Mouse (Mus musculus): ENCODE measurements at regions not wholly inside any gene's neighbourhood (a gene's known extent, or its start where the extent isn't known, plus 50 kb on each side); places are given as distances from the start of the nearest gene placed in this dataset.
"Not testable (repeated sequence)": the region's sequence is repeated elsewhere in the genome, so short reads cannot be mapped to it uniquely, and the experiment has no call there.

- H3K4me2 ChIP-seq (ENCODE audit: low read depth), result no peak overlapping the region
- H3K9ac ChIP-seq, result no peak overlapping the region
- no peak overlapping the region for H3K4me3 ChIP-seq (ENCODE audit: low read depth, low read length)
- no peak overlapping the region for H3K27ac ChIP-seq (ENCODE audit: low read depth, low read length)
- ATAC-seq (no peak), DNase-seq (no peak)
- 0 out of 2 replicates have a peak, but pooled peaks cover 3% of the 10 kb centered on the region for H3K9me3 ChIP-seq (ENCODE audit: low read length)
- H3K27me3 ChIP-seq (ENCODE audit: insufficient read depth, low read length), result peaks cover 3% of the 10 kb centered on the region; the same call in 1 of the 2 replicates
- 82% methylated on average over 4 of the region's 4 CpGs for WGBS
- no peaks in the 10 kb centered on the region for H3K4me1 ChIP-seq (ENCODE audit: insufficient read depth)
- TF ChIP-seq CTCF (IDR thresholded peaks at IDR 0.05; ENCODE audit: low read depth), result no peak
- no peaks in the 10 kb centered on the region for H3K36me3 ChIP-seq (ENCODE audit: insufficient read depth)
Measured at GRCm38 (mm10) chr7:125167666-125168065, 276.8 kb upstream of the Kdm8 start.

- TF ChIP-seq CTCF (IDR thresholded peaks at IDR 0.05; ENCODE audit: low read depth), result peak; percentile 97
- H3K27ac ChIP-seq (ENCODE audit: low read depth, low read length), result no peak overlapping the region
- no peak overlapping the region for H3K9ac ChIP-seq
- H3K4me2 ChIP-seq (ENCODE audit: low read depth), result no peak overlapping the region
- no peaks in the 10 kb centered on the region for H3K36me3 ChIP-seq (ENCODE audit: insufficient read depth)
- WGBS, result 75% methylated on average over 3 of the region's 3 CpGs
- ATAC-seq, result peak; percentile 85
- no peaks in the 10 kb centered on the region; the same call in 1 of the 2 replicates for H3K4me1 ChIP-seq (ENCODE audit: insufficient read depth)
- DNase-seq, result peak; percentile 82
- H3K27me3 ChIP-seq (ENCODE audit: insufficient read depth, low read length), result peaks cover 22% of the 10 kb centered on the region
- no peaks in the 10 kb centered on the region for H3K9me3 ChIP-seq (ENCODE audit: low read length)
- no peak overlapping the region for H3K4me3 ChIP-seq (ENCODE audit: low read depth, low read length)
Measured at GRCm38 (mm10) chr7:125181548-125181947, 262.9 kb upstream of the Kdm8 start.

- no peak overlapping the region for H3K9ac ChIP-seq
- H3K4me3 ChIP-seq (ENCODE audit: low read depth, low read length), result no peak overlapping the region
- ATAC-seq (peak; percentile 59), DNase-seq (no peak)
- no peaks in the 10 kb centered on the region; the same call in 1 of the 2 replicates for H3K4me1 ChIP-seq (ENCODE audit: insufficient read depth)
- WGBS, result 82% methylated on average over 4 of the region's 4 CpGs
- TF ChIP-seq CTCF (IDR thresholded peaks at IDR 0.05; ENCODE audit: low read depth), result no peak
- peaks cover 19% of the 10 kb centered on the region for H3K27me3 ChIP-seq (ENCODE audit: insufficient read depth, low read length)
- no peaks in the 10 kb centered on the region for H3K9me3 ChIP-seq (ENCODE audit: low read length)
- H3K36me3 ChIP-seq (ENCODE audit: insufficient read depth), result no peaks in the 10 kb centered on the region
- H3K4me2 ChIP-seq (ENCODE audit: low read depth), result peak overlapping the region; percentile 10; the same call in 1 of the 2 replicates
- no peak overlapping the region for H3K27ac ChIP-seq (ENCODE audit: low read depth, low read length)
Measured at GRCm38 (mm10) chr7:125182266-125182665, 262.2 kb upstream of the Kdm8 start.

GRCm38 (mm10) chr7:125183011-125183410 is 261.5 kb upstream of the Kdm8 start:
- DNase-seq; H3K9me3 ChIP-seq (ENCODE audit: low read length); H3K27ac ChIP-seq (ENCODE audit: low read depth, low read length); H3K36me3 ChIP-seq (ENCODE audit: insufficient read depth); H3K4me3 ChIP-seq (ENCODE audit: low read depth, low read length); ATAC-seq; H3K4me1 ChIP-seq (ENCODE audit: insufficient read depth); H3K9ac ChIP-seq: not testable (repeated sequence)
- Histone ChIP-seq H3K4me2 (ENCODE audit: low read depth) (peak overlapping the region; percentile 10; the same call in 1 of the 2 replicates), H3K27me3 (ENCODE audit: insufficient read depth, low read length) (peaks cover 19% of the 10 kb centered on the region)
- 87% methylated on average over 4 of the region's 4 CpGs for WGBS

GRCm38 (mm10) chr7:125185037-125185679 is 259.3 kb upstream of the Kdm8 start:
- TF ChIP-seq CTCF (IDR thresholded peaks at IDR 0.05; ENCODE audit: low read depth), result no peak
- Histone ChIP-seq H3K27ac (ENCODE audit: low read depth, low read length) (no peak overlapping the region), H3K36me3 (ENCODE audit: insufficient read depth) (no peaks in the 10 kb centered on the region), H3K9ac (no peak overlapping the region), H3K4me2 (ENCODE audit: low read depth) (no peak overlapping the region), H3K4me3 (ENCODE audit: low read depth, low read length) (no peak overlapping the region), H3K27me3 (ENCODE audit: insufficient read depth, low read length) (peaks cover 19% of the 10 kb centered on the region), H3K9me3 (ENCODE audit: low read length) (no peaks in the 10 kb centered on the region), H3K4me1 (ENCODE audit: insufficient read depth) (no peaks in the 10 kb centered on the region; the same call in 1 of the 2 replicates)
- peak; percentile 46 for DNase-seq
- ATAC-seq, result peak; percentile 59
- WGBS, result 23% methylated on average over 13 of the region's 13 CpGs

- H3K36me3 ChIP-seq (ENCODE audit: insufficient read depth), result no peaks in the 10 kb centered on the region
- no peak overlapping the region for H3K4me2 ChIP-seq (ENCODE audit: low read depth)
- H3K27me3 ChIP-seq (ENCODE audit: insufficient read depth, low read length), result peaks cover 9% of the 10 kb centered on the region
- DNase-seq (no peak), ATAC-seq (no peak)
- H3K27ac ChIP-seq (ENCODE audit: low read depth, low read length), result no peak overlapping the region
- WGBS, result 65% methylated on average over 10 of the region's 10 CpGs
- no peaks in the 10 kb centered on the region for H3K9me3 ChIP-seq (ENCODE audit: low read length)
- no peaks in the 10 kb centered on the region; the same call in 1 of the 2 replicates for H3K4me1 ChIP-seq (ENCODE audit: insufficient read depth)
- H3K9ac ChIP-seq, result no peak overlapping the region
- TF ChIP-seq CTCF (IDR thresholded peaks at IDR 0.05; ENCODE audit: low read depth), result no peak
- H3K4me3 ChIP-seq (ENCODE audit: low read depth, low read length), result no peak overlapping the region
Measured at GRCm38 (mm10) chr7:125187011-125187740, 257.3 kb upstream of the Kdm8 start.

GRCm38 (mm10) chr7:125188986-125189385 is 255.5 kb upstream of the Kdm8 start:
- no peaks in the 10 kb centered on the region for H3K9me3 ChIP-seq (ENCODE audit: low read length)
- H3K27ac ChIP-seq (ENCODE audit: low read depth, low read length), result no peak overlapping the region
- DNase-seq (no peak), ATAC-seq (no peak)
- no peaks in the 10 kb centered on the region for H3K36me3 ChIP-seq (ENCODE audit: insufficient read depth)
- H3K4me3 ChIP-seq (ENCODE audit: low read depth, low read length), result no peak overlapping the region
- H3K9ac ChIP-seq, result no peak overlapping the region
- WGBS, result 86% methylated on average over 5 of the region's 5 CpGs
- no peaks in the 10 kb centered on the region; the same call in 1 of the 2 replicates for H3K27me3 ChIP-seq (ENCODE audit: insufficient read depth, low read length)
- no peak for TF ChIP-seq CTCF (IDR thresholded peaks at IDR 0.05; ENCODE audit: low read depth)
- H3K4me2 ChIP-seq (ENCODE audit: low read depth), result no peak overlapping the region
- H3K4me1 ChIP-seq (ENCODE audit: insufficient read depth), result no peaks in the 10 kb centered on the region; the same call in 1 of the 2 replicates

Measured in forebrain, postnatal 0 days (tissue).